In the genomic region with DNA sequence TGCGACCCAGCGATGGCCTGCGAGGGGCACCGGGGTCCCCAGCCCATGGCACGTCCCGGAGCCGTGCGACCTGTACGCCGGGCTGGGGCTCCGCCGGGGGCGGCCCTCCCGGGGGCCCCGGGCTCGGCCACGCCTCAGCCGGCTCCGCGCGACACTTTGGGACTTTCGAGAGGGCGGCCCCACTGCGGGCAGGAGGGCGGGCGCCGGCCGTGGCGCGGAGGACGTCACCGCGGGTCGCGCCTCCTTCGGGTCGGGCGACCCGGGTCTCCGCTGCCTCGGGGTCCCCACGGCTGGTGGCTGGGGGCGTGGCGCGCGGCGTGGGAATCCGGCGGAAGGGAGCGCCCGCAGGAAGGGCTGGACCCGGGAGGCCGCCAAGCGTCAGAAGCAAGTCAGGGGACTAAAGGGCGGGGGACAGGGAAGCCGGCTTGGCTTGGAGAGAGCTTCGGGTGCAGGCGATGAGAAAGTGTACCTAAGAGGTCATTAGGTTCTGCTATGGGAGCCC, we compare ENCODE assay signal across 9 mouse cellular contexts.
DNase-seq lines count a peak whose midpoint lies in the region; ATAC-seq and TF ChIP-seq lines count a peak whose summit lies in the region.
"Had no signal": no experiment of that assay in that cellular context is flagged by ENCODE, and none has a peak within 500 bp of the region (broad histone marks: within the 10 kb centered on the region; RNA-seq: fewer than 3 reads in every experiment).

No protein-coding gene starts in this region.

- no peaks in the 10 kb centered on the region for H3K9me3 ChIP-seq in heart, embryonic 13.5 days
- H3K9me3 ChIP-seq in hindbrain, postnatal 0 days (ENCODE audit: low read length), result no peaks in the 10 kb centered on the region
- H3K9me3 ChIP-seq in neural tube, embryonic 13.5 days, result no peaks in the 10 kb centered on the region

- peak overlapping the region; percentile 64 for H3K4me3 ChIP-seq in heart, embryonic 13.5 days
- peak overlapping the region; percentile 66 for H3K4me3 ChIP-seq in testis, adult 2 months (ENCODE audit: control insufficient read depth, low read depth, low read length)
- peak overlapping the region; percentile 69 for H3K4me3 ChIP-seq in hindbrain, postnatal 0 days (ENCODE audit: low read length)
- H3K4me3 ChIP-seq in neural tube, embryonic 13.5 days, result peak overlapping the region; percentile 70
- no peak overlapping the region for H3K4me3 ChIP-seq in thymus, adult 2 months (ENCODE audit: control insufficient read depth, insufficient read depth, low read length)

- no peak for TF ChIP-seq POLR2A in testis, adult 2 months (IDR thresholded peaks at IDR 0.05; ENCODE audit: control insufficient read depth, low read depth, low read length)
- TF ChIP-seq POLR2A in thymus, adult 2 months (IDR thresholded peaks at IDR 0.05; ENCODE audit: control insufficient read depth, extremely low read depth, insufficient read depth, low read length, poor library complexity), result no peak

- 0 out of 2 replicates have a peak overlapping the region, but pooled peaks have one; percentile 42 for H3K9ac ChIP-seq in heart, embryonic 13.5 days
- H3K9ac ChIP-seq in hindbrain, postnatal 0 days (replicated peaks; ENCODE audit: low read length), result peak overlapping the region; percentile 59
- H3K9ac ChIP-seq in neural tube, embryonic 13.5 days, result peak overlapping the region; percentile 66

- H3K4me1 ChIP-seq in heart, embryonic 13.5 days, result peaks cover 12% of the 10 kb centered on the region
- H3K4me1 ChIP-seq in testis, adult 2 months (ENCODE audit: control insufficient read depth, insufficient read depth, low read length), result peaks cover 10% of the 10 kb centered on the region
- no peaks in the 10 kb centered on the region; the same call in 1 of the 2 replicates for H3K4me1 ChIP-seq in hindbrain, postnatal 0 days (ENCODE audit: insufficient read depth, low read length)
- H3K4me1 ChIP-seq in neural tube, embryonic 13.5 days (replicated peaks), result peaks cover 14% of the 10 kb centered on the region
- no peaks in the 10 kb centered on the region for H3K4me1 ChIP-seq in thymus, adult 2 months (replicated peaks; ENCODE audit: control insufficient read depth, insufficient read depth, low read length)

- TF ChIP-seq CTCF in testis, adult 2 months (IDR thresholded peaks at IDR 0.05; ENCODE audit: control insufficient read depth, insufficient read depth, insufficient replicate concordance, low read depth, low read length), result no peak
- no peak for TF ChIP-seq CTCF in hindbrain, postnatal 0 days (IDR thresholded peaks at IDR 0.05; ENCODE audit: low read depth)
- TF ChIP-seq CTCF in thymus, adult 2 months (IDR thresholded peaks at IDR 0.05; ENCODE audit: borderline replicate concordance, control insufficient read depth, extremely low read depth, insufficient read depth, low read length, poor library complexity), result no peak

- H3K27me3 ChIP-seq in heart, embryonic 13.5 days (replicated peaks), result peaks cover 37% of the 10 kb centered on the region
- peaks cover 3% of the 10 kb centered on the region; the same call in 1 of the 2 replicates for H3K27me3 ChIP-seq in testis, adult 2 months (ENCODE audit: control insufficient read depth, insufficient read depth, low read length)
- H3K27me3 ChIP-seq in hindbrain, postnatal 0 days (ENCODE audit: insufficient read depth, low read length), result 0 out of 2 replicates have a peak, but pooled peaks cover 5% of the 10 kb centered on the region
- peaks cover 56% of the 10 kb centered on the region for H3K27me3 ChIP-seq in neural tube, embryonic 13.5 days
- H3K27me3 ChIP-seq in thymus, adult 2 months (ENCODE audit: control insufficient read depth, insufficient read depth, low read length), result peaks cover 4% of the 10 kb centered on the region; the same call in 1 of the 2 replicates

- intact Hi-C loops in heart, postnatal 10 days (cut with DNase I), result no loop called here

- peak overlapping the region; percentile 95 for H3K4me2 ChIP-seq in heart, embryonic 13.5 days
- peak overlapping the region; percentile 97 for H3K4me2 ChIP-seq in hindbrain, postnatal 0 days (ENCODE audit: low read depth, low read length)
- peak overlapping the region; percentile 99 for H3K4me2 ChIP-seq in neural tube, embryonic 13.5 days

- DNase-seq in heart, postnatal 10 days, result no peak
- no peak for DNase-seq in testis, postnatal 14 days (ENCODE audit: low spot score)
- DNase-seq in hindbrain, postnatal 0 days (ENCODE audit: low spot score), result peak; percentile 8
- DNase-seq in thymus, adult 2 months, result no peak
- DNase-seq in left cerebral cortex, adult 8-10 months (ENCODE audit: low spot score in 2 of 2), result no peak

- WGBS in heart, embryonic 13.5 days, result under 1% methylated on average over 58 of the region's 58 CpGs
- under 1% methylated on average over 56 of the region's 58 CpGs for WGBS in hindbrain, postnatal 0 days
- WGBS in neural tube, embryonic 13.5 days, result under 1% methylated on average over 58 of the region's 58 CpGs
- 7% methylated on average over 53 of the region's 58 CpGs for WGBS in thymus, adult 2 months

- ATAC-seq in heart, embryonic 13.5 days (ENCODE audit: extremely low read depth, insufficient number of reproducible peaks, low FRiP score, low TSS enrichment), result no peak; the same call in 1 of the 2 replicates
- ATAC-seq in hindbrain, postnatal 0 days, result peak; percentile 74
- peak; percentile 90 for ATAC-seq in neural tube, embryonic 13.5 days (ENCODE audit: low read depth)
- ATAC-seq: Patski had no signal

- no peaks in the 10 kb centered on the region for H3K36me3 ChIP-seq in heart, embryonic 13.5 days
- H3K36me3 ChIP-seq in testis, adult 2 months (ENCODE audit: control insufficient read depth, insufficient read depth, low read length), result no peaks in the 10 kb centered on the region
- H3K36me3 ChIP-seq in hindbrain, postnatal 0 days (ENCODE audit: insufficient read depth, low read length), result no peaks in the 10 kb centered on the region
- no peaks in the 10 kb centered on the region for H3K36me3 ChIP-seq in neural tube, embryonic 13.5 days
- H3K36me3 ChIP-seq in thymus, adult 2 months (ENCODE audit: control insufficient read depth, insufficient read depth, low read length), result no peaks in the 10 kb centered on the region

- H3K27ac ChIP-seq in heart, embryonic 13.5 days (replicated peaks), result no peak overlapping the region
- no peak overlapping the region for H3K27ac ChIP-seq in testis, adult 2 months (ENCODE audit: control insufficient read depth, insufficient read depth, low read depth, low read length)
- H3K27ac ChIP-seq in hindbrain, postnatal 0 days, result no peak overlapping the region
- no peak overlapping the region for H3K27ac ChIP-seq in neural tube, embryonic 13.5 days (replicated peaks)
- no peak overlapping the region for H3K27ac ChIP-seq in thymus, adult 2 months (ENCODE audit: control insufficient read depth, insufficient read depth, low read length)
